Mouse (Mus musculus): ENCODE data around the gene Ttc34. TPM values are rescaled to one million over a fixed set of nuclear protein-coding genes. Genes with fewer than 3 reads are reported as not detected.

Ttc34 gene
- polyA plus RNA-seq, 1 experiment from 2014 or later = 0.10 TPM

- peak overlapping the region; percentile 62 for H3K9ac ChIP-seq (ENCODE audit: low read depth, low read length)
- H3K9me3 ChIP-seq (ENCODE audit: control insufficient read depth, low read length) = no peaks in the 10 kb centered on the region
- H3K4me3 ChIP-seq (ENCODE audit: low read depth, low read length) = peak overlapping the region; percentile 47
- H3K4me1 ChIP-seq (replicated peaks; ENCODE audit: control insufficient read depth, insufficient read depth, low read length) = peaks cover 20% of the 10 kb centered on the region
- H3K27ac ChIP-seq (ENCODE audit: low read depth, low read length) = peak overlapping the region; percentile 84
- H3K27me3 ChIP-seq (replicated peaks; ENCODE audit: control insufficient read depth, insufficient read depth, low read length) = no peaks in the 10 kb centered on the region; the same call in 1 of the 2 replicates
- 9% methylated on average over 18 of the region's 18 CpGs for WGBS
- H3K36me3 ChIP-seq (ENCODE audit: control insufficient read depth, insufficient read depth, low read length) = no peaks in the 10 kb centered on the region
- DNase-seq (ENCODE audit: low spot score) (peak; percentile 90), ATAC-seq (replicated peaks; ENCODE audit: low FRiP score) (peak; percentile 83)
- H3K4me2 ChIP-seq = peak overlapping the region; percentile 74
Measured at GRCm38 (mm10) chr4:154877864-154878548, 40.7 kb downstream of the Ttc34 start.

GRCm38 (mm10) chr4:154880730-154881129 lies 43.5 kb downstream of the Ttc34 start:
- H3K9me3 ChIP-seq (ENCODE audit: control insufficient read depth, low read length) = no peaks in the 10 kb centered on the region
- H3K9ac ChIP-seq (ENCODE audit: low read depth, low read length) = peak overlapping the region; percentile 55
- ATAC-seq (replicated peaks; ENCODE audit: low FRiP score) (peak; percentile 86), DNase-seq (ENCODE audit: low spot score) (no peak)
- no peak overlapping the region for H3K4me3 ChIP-seq (ENCODE audit: low read depth, low read length)
- H3K36me3 ChIP-seq (ENCODE audit: control insufficient read depth, insufficient read depth, low read length) = no peaks in the 10 kb centered on the region
- H3K4me2 ChIP-seq = peak overlapping the region; percentile 47
- WGBS = 44% methylated on average over 6 of the region's 6 CpGs
- H3K4me1 ChIP-seq (replicated peaks; ENCODE audit: control insufficient read depth, insufficient read depth, low read length) = peaks cover 20% of the 10 kb centered on the region
- peaks cover 7% of the 10 kb centered on the region; the same call in 1 of the 2 replicates for H3K27me3 ChIP-seq (replicated peaks; ENCODE audit: control insufficient read depth, insufficient read depth, low read length)
- peak overlapping the region; percentile 74 for H3K27ac ChIP-seq (ENCODE audit: low read depth, low read length)

GRCm38 (mm10) chr4:154882014-154882659 lies 44.9 kb downstream of the Ttc34 start:
- ATAC-seq (replicated peaks; ENCODE audit: low FRiP score) (peak; percentile 44), DNase-seq (ENCODE audit: low spot score) (no peak)
- WGBS = 24% methylated on average over 14 of the region's 14 CpGs
- Histone ChIP-seq H3K4me2 (peak overlapping the region; percentile 4; the same call in 1 of the 2 replicates), H3K9me3 (ENCODE audit: control insufficient read depth, low read length) (no peaks in the 10 kb centered on the region), H3K27me3 (replicated peaks; ENCODE audit: control insufficient read depth, insufficient read depth, low read length) (peaks cover 7% of the 10 kb centered on the region; the same call in 1 of the 2 replicates), H3K4me3 (ENCODE audit: low read depth, low read length) (no peak overlapping the region), H3K27ac (ENCODE audit: low read depth, low read length) (no peak overlapping the region; the same call in 1 of the 2 replicates), H3K9ac (ENCODE audit: low read depth, low read length) (no peak overlapping the region), H3K4me1 (replicated peaks; ENCODE audit: control insufficient read depth, insufficient read depth, low read length) (peaks cover 20% of the 10 kb centered on the region), H3K36me3 (ENCODE audit: control insufficient read depth, insufficient read depth, low read length) (no peaks in the 10 kb centered on the region)

- H3K9ac ChIP-seq (ENCODE audit: low read depth, low read length) = no peak overlapping the region
- ATAC-seq (replicated peaks; ENCODE audit: low FRiP score) (no peak), DNase-seq (ENCODE audit: low spot score) (no peak)
- WGBS = 76% methylated on average over 11 of the region's 11 CpGs
- no peak overlapping the region for H3K27ac ChIP-seq (ENCODE audit: low read depth, low read length)
- H3K9me3 ChIP-seq (ENCODE audit: control insufficient read depth, low read length) = no peaks in the 10 kb centered on the region
- peaks cover 17% of the 10 kb centered on the region for H3K4me1 ChIP-seq (replicated peaks; ENCODE audit: control insufficient read depth, insufficient read depth, low read length)
- no peaks in the 10 kb centered on the region for H3K36me3 ChIP-seq (ENCODE audit: control insufficient read depth, insufficient read depth, low read length)
- no peak overlapping the region for H3K4me2 ChIP-seq
- H3K4me3 ChIP-seq (ENCODE audit: low read depth, low read length) = no peak overlapping the region
- peaks cover 7% of the 10 kb centered on the region; the same call in 1 of the 2 replicates for H3K27me3 ChIP-seq (replicated peaks; ENCODE audit: control insufficient read depth, insufficient read depth, low read length)
Measured at GRCm38 (mm10) chr4:154885416-154885815, 48.2 kb downstream of the Ttc34 start.

GRCm38 (mm10) chr4:154886876-154887592 lies 49.8 kb downstream of the Ttc34 start:
- ATAC-seq (replicated peaks; ENCODE audit: low FRiP score) (no peak), DNase-seq (ENCODE audit: low spot score) (no peak)
- 69% methylated on average over 13 of the region's 13 CpGs for WGBS

GRCm38 (mm10) chr4:154887593-154888250 lies 50.5 kb downstream of the Ttc34 start:
- DNase-seq (ENCODE audit: low spot score) (no peak), ATAC-seq (replicated peaks; ENCODE audit: low FRiP score) (0 out of 2 replicates have a peak, but pooled peaks have one; percentile 14)
- Histone ChIP-seq H3K4me3 (ENCODE audit: low read depth, low read length) (no peak overlapping the region), H3K27ac (ENCODE audit: low read depth, low read length) (no peak overlapping the region), H3K4me2 (no peak overlapping the region), H3K9ac (ENCODE audit: low read depth, low read length) (no peak overlapping the region), H3K9me3 (ENCODE audit: control insufficient read depth, low read length) (no peaks in the 10 kb centered on the region), H3K4me1 (replicated peaks; ENCODE audit: control insufficient read depth, insufficient read depth, low read length) (no peaks in the 10 kb centered on the region), H3K27me3 (replicated peaks; ENCODE audit: control insufficient read depth, insufficient read depth, low read length) (peaks cover 7% of the 10 kb centered on the region; the same call in 1 of the 2 replicates), H3K36me3 (ENCODE audit: control insufficient read depth, insufficient read depth, low read length) (no peaks in the 10 kb centered on the region)
- 79% methylated on average over 15 of the region's 15 CpGs for WGBS

More at GRCm38 (mm10) chr4:154886876-154887592, 49.8 kb downstream of the Ttc34 start:
- no peak overlapping the region for H3K4me2 ChIP-seq
- no peaks in the 10 kb centered on the region for H3K36me3 ChIP-seq (ENCODE audit: control insufficient read depth, insufficient read depth, low read length)
- H3K4me1 ChIP-seq (replicated peaks; ENCODE audit: control insufficient read depth, insufficient read depth, low read length) = peaks cover 2% of the 10 kb centered on the region
- no peak overlapping the region for H3K27ac ChIP-seq (ENCODE audit: low read depth, low read length)
- peaks cover 7% of the 10 kb centered on the region; the same call in 1 of the 2 replicates for H3K27me3 ChIP-seq (replicated peaks; ENCODE audit: control insufficient read depth, insufficient read depth, low read length)
- no peak overlapping the region for H3K4me3 ChIP-seq (ENCODE audit: low read depth, low read length)
- no peak overlapping the region for H3K9ac ChIP-seq (ENCODE audit: low read depth, low read length)
- no peaks in the 10 kb centered on the region for H3K9me3 ChIP-seq (ENCODE audit: control insufficient read depth, low read length)

- Histone ChIP-seq H3K4me3 (ENCODE audit: low read depth, low read length) (no peak overlapping the region), H3K4me2 (no peak overlapping the region), H3K36me3 (ENCODE audit: control insufficient read depth, insufficient read depth, low read length) (no peaks in the 10 kb centered on the region), H3K27ac (ENCODE audit: low read depth, low read length) (no peak overlapping the region), H3K4me1 (replicated peaks; ENCODE audit: control insufficient read depth, insufficient read depth, low read length) (no peaks in the 10 kb centered on the region), H3K9me3 (ENCODE audit: control insufficient read depth, low read length) (no peaks in the 10 kb centered on the region), H3K9ac (ENCODE audit: low read depth, low read length) (no peak overlapping the region), H3K27me3 (replicated peaks; ENCODE audit: control insufficient read depth, insufficient read depth, low read length) (peaks cover 9% of the 10 kb centered on the region)
- DNase-seq (ENCODE audit: low spot score) (no peak), ATAC-seq (replicated peaks; ENCODE audit: low FRiP score) (no peak)
- WGBS = 84% methylated on average over 14 of the region's 14 CpGs
Measured at GRCm38 (mm10) chr4:154890887-154891286, 53.6 kb downstream of the Ttc34 start.

- H3K27me3 ChIP-seq (replicated peaks; ENCODE audit: control insufficient read depth, insufficient read depth, low read length) = peaks cover 27% of the 10 kb centered on the region
- ATAC-seq (replicated peaks; ENCODE audit: low FRiP score) = no peak
Measured at GRCm38 (mm10) chr4:154895549-154895948, 58.3 kb downstream of the Ttc34 start.

More at GRCm38 (mm10) chr4:154895549-154895948, 58.3 kb downstream of the Ttc34 start:
- DNase-seq (ENCODE audit: low spot score) = no peak
- Histone ChIP-seq H3K36me3 (ENCODE audit: control insufficient read depth, insufficient read depth, low read length) (no peaks in the 10 kb centered on the region), H3K4me2 (no peak overlapping the region), H3K4me1 (replicated peaks; ENCODE audit: control insufficient read depth, insufficient read depth, low read length) (peaks cover 11% of the 10 kb centered on the region), H3K9ac (ENCODE audit: low read depth, low read length) (no peak overlapping the region), H3K27ac (ENCODE audit: low read depth, low read length) (no peak overlapping the region), H3K9me3 (ENCODE audit: control insufficient read depth, low read length) (no peaks in the 10 kb centered on the region), H3K4me3 (ENCODE audit: low read depth, low read length) (no peak overlapping the region)
- 63% methylated on average over 5 of the region's 5 CpGs for WGBS

All from liver, embryonic 11.5 days (tissue).